Mouse (Mus musculus) ES-Bruce4 (cell line): Measurements from ENCODE around the gene Cyp4a10. TPM values are rescaled to one million over a fixed set of nuclear protein-coding genes. Genes with fewer than 3 reads are reported as not detected.
"Not testable (repeated sequence)": the region's sequence is repeated elsewhere in the genome, so short reads cannot be mapped to it uniquely, and the experiment has no call there.

ENCODE experiments used
- H3K27ac ChIP-seq: 2 replicates; pipeline ENCODE4 v1.5.1; 2012; ENCODE audit warnings: low read length, inconsistent platforms; ENCODE audit not compliant: insufficient read depth
- H3K27me3 ChIP-seq: 2 replicates; pipeline ENCODE4 v1.6.1; 2012; ENCODE audit warnings: mild to moderate bottlenecking, low read length, inconsistent platforms; ENCODE audit not compliant: control insufficient read depth, poor library complexity, insufficient read depth, severe bottlenecking
- H3K36me3 ChIP-seq: 2 replicates; pipeline ENCODE4 v1.6.1; 2012; ENCODE audit warnings: inconsistent platforms, mild to moderate bottlenecking, low read length, moderate library complexity; ENCODE audit not compliant: control insufficient read depth, poor library complexity, insufficient read depth, severe bottlenecking
- H3K4me1 ChIP-seq: one replicate; pipeline ENCODE4 v1.8.1; 2011; ENCODE audit warnings: low read length; ENCODE audit not compliant: control insufficient read depth, insufficient read depth
- H3K4me3 ChIP-seq: 2 replicates; pipeline ENCODE4 v1.5.1; 2011; ENCODE audit warnings: low read depth, mild to moderate bottlenecking, low read length
- H3K9ac ChIP-seq: 2 replicates; pipeline ENCODE4 v1.6.1; 2012; ENCODE audit warnings: low read depth, mild to moderate bottlenecking, inconsistent platforms; ENCODE audit not compliant: poor library complexity, severe bottlenecking
- H3K9me3 ChIP-seq: replicated peaks from 2 replicates; pipeline ENCODE4 v1.6.1; 2012; ENCODE audit warnings: mild to moderate bottlenecking, low read length, inconsistent platforms; ENCODE audit not compliant: control insufficient read depth, poor library complexity, insufficient read depth, severe bottlenecking
- CTCF ChIP-seq: IDR thresholded peaks from one replicate; pipeline ENCODE4 v1.8.1; 2011; ENCODE audit warnings: low read depth, low read length
- EP300 ChIP-seq: IDR thresholded peaks from 2 replicates; pipeline ENCODE4 v1.6.1; 2011; ENCODE audit warnings: low read depth, low read length; ENCODE audit not compliant: insufficient read depth
- POLR2A ChIP-seq: IDR thresholded peaks from one replicate; pipeline ENCODE4 v1.8.1; 2011; ENCODE audit warnings: low read length; ENCODE audit not compliant: insufficient read depth
- polyA plus RNA-seq: library from polyadenylated mRNA; stranded (reverse); fragments of >200 nt; gene quantifications from 2 replicates; pipeline ENCODE4 v1.2.4, GENCODE M21; 2011; ENCODE audit warnings: low read depth; ENCODE audit not compliant: missing spikeins, insufficient read depth, insufficient read length

Gene Cyp4a10
- polyA plus RNA-seq, 1 experiment: not detected

GRCm38 (mm10) chr4:115557861-115558561 is 39.9 kb downstream of the Cyp4a10 start:
- H3K9me3 ChIP-seq: 0 out of 2 replicates have a peak, but pooled peaks cover 3% of the 10 kb centered on the region
- no peaks in the 10 kb centered on the region for H3K36me3 ChIP-seq
- peak overlapping the region; percentile 61 for H3K27ac ChIP-seq
- no peak overlapping the region for H3K4me3 ChIP-seq
- H3K4me1 ChIP-seq: peaks cover 3% of the 10 kb centered on the region
- H3K27me3 ChIP-seq: no peaks in the 10 kb centered on the region
- TF ChIP-seq EP300: no peak; the same call in 1 of the 2 replicates
- no peak for TF ChIP-seq CTCF
- no peak for TF ChIP-seq POLR2A
- no peak overlapping the region for H3K9ac ChIP-seq

DNA sequence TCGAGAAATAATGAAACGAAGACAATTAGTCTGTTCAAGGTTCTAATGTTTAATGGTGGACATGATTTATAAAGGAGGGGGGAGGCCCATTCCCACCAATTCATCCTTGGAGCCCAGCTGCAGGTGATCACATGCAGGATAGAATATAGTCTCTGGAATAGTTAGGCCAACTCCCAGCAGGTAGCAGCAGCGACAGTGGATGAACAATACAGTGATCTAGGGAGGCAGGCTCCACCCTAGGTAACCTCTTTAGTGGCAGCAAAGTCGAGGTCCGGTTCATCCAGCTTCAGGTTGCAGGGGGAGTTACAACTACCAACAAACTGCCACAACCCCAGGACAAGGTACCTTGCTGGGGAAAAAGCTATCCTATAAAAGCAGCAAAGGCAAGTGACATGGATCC is 43.2 kb downstream of the Cyp4a10 start:
- H3K27me3 ChIP-seq: not testable (repeated sequence)
- H3K9ac ChIP-seq: peak overlapping the region; percentile 42; the same call in 1 of the 2 replicates

DNA sequence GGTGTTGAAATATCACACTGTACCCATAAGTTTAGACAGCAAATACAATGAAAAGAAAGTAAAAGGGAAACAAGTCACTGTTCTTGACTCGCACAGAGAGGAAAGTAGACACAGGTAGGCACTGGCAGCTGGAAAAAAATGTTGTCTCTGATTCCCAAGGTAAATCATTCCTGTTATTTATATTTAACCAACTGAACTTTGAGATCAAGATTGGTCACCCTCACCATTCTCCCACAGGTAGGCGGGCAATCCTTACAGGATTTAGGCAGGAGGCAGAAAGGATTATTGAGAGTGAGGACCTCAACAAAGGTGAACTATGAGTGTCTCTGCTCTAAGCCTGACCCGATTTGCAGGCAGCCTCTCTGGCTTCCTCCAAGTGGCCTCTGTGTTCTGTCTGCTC is 45.3 kb downstream of the Cyp4a10 start, which contains the start of gene Cyp4a31:
Gene Cyp4a31 (plus strand): TSS at position 249 of the 400 bp plus-strand sequence.
- Histone ChIP-seq H3K36me3 (no peaks in the 10 kb centered on the region), H3K27me3 (no peaks in the 10 kb centered on the region), H3K4me1 (peaks cover 3% of the 10 kb centered on the region), H3K9me3 (peaks cover 4% of the 10 kb centered on the region), H3K27ac (no peak within 1 kb of the TSS), H3K9ac (no peak within 1 kb of the TSS), H3K4me3 (no peak within 1 kb of the TSS)
- TF ChIP-seq POLR2A: no peak
- no peak for TF ChIP-seq CTCF
- no peak for TF ChIP-seq EP300

More for the DNA sequence above, 43.2 kb downstream of the Cyp4a10 start:
- peak; percentile 68 for TF ChIP-seq EP300
- peak overlapping the region; percentile 43; the same call in 1 of the 2 replicates for H3K4me3 ChIP-seq
- not testable (repeated sequence) for H3K9me3 ChIP-seq, H3K36me3 ChIP-seq, H3K4me1 ChIP-seq
- peak overlapping the region; percentile 83 for H3K27ac ChIP-seq

DNA sequence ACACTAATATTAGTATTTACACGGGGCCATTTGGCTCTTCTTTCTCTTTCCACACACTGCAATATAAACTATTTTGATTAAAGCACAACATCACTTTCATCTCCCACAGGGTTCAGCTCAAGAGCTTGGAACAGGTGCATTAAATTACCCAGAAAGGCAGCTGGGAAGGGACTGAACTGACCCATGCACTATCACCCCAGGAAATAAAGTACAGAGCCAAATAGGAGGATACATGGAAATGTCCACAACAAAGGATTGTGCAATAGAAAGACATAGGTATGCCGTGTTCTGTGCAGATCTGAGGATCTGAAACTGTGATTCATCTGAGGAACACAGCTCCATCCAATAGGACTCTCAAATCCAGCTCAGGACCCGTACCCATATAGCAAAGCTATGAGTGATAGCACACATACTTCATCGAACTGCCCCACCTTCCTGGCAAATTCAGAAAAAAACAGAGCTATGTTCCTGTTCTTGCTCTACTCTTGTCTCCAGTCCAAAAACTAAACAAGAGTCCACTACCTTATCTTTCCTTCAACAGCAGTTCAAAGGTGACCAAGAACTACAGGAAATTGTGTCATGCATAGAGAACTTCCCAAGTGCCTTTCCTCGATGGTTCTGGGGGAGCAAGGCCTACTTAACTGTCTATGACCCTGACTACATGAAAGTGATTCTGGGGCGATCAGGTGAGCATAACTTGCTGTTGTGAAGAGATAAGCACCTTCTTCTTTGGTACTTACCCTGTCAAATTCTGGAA is 46.6 kb downstream of the Cyp4a10 start:
- not testable (repeated sequence) for H3K9me3 ChIP-seq, H3K27ac ChIP-seq, H3K27me3 ChIP-seq, H3K36me3 ChIP-seq, H3K4me1 ChIP-seq, H3K4me3 ChIP-seq, H3K9ac ChIP-seq

DNA sequence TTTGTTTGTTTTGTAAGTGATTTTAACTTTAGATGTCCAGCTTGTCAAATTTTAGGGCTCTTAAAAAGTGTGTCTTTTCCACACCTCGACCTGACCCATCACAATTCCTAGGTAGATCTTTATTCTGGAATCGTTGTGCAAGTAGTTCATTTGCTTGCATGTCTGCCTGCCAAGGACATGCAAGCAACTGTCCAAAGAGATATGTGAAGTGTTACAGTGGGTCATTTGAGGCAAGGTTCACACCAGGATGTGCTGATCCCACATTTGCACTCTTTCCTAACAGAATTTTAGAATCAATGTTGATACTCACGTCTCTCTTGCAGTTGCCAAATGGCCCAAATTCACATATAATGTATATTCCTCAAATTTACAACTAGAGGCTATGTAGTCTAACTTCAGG is 57.2 kb downstream of the Cyp4a10 start:
- Histone ChIP-seq H3K4me3 (no peak overlapping the region), H3K27me3 (no peaks in the 10 kb centered on the region), H3K36me3 (no peaks in the 10 kb centered on the region), H3K27ac (no peak overlapping the region), H3K9ac (no peak overlapping the region), H3K4me1 (no peaks in the 10 kb centered on the region), H3K9me3 (no peaks in the 10 kb centered on the region)
- no peak for TF ChIP-seq POLR2A
- no peak for TF ChIP-seq CTCF

- Histone ChIP-seq H3K4me3 (no peak overlapping the region), H3K4me1 (no peaks in the 10 kb centered on the region), H3K9ac (no peak overlapping the region), H3K27me3 (no peaks in the 10 kb centered on the region), H3K27ac (no peak overlapping the region), H3K36me3 (no peaks in the 10 kb centered on the region), H3K9me3 (no peaks in the 10 kb centered on the region)
- TF ChIP-seq POLR2A: no peak
- TF ChIP-seq EP300: no peak
- TF ChIP-seq CTCF: no peak
Observed at GRCm38 (mm10) chr4:115575776-115576175, 57.7 kb downstream of the Cyp4a10 start.
